Mouse (Mus musculus) NIH3T3 (cell line): Measurements from ENCODE around the gene Unc5c.

Experiments used
- DNase-seq: peaks from one replicate; pipeline ENCODE4 v3.0.0-alpha.2; 2012; ENCODE audit warnings: low read depth

The Unc5c gene

GRCm38 (mm10) chr3:141509772-141510171 is 44.8 kb downstream of the Unc5c start:
- no peak for DNase-seq

- no peak for DNase-seq
Observed at GRCm38 (mm10) chr3:141511253-141512038, 46.4 kb downstream of the Unc5c start.

DNA sequence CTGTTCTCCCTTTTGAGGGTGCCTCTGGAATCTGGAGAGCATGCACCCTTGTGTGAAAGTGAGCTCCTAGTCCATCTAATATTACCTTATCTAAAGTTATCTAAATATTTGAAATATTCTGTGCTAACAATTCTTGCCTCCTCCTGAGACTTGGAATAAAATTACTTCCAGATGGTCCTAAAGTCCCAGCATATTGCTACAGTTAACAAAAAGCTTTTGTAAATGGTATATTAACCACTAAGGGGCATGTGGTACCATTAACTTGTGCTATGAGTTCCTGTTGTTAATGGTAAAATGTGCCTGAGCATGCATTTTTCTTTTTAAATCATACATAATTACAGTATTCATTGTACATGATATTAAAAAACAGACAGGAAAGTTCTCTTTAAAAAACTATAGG is 63.7 kb downstream of the Unc5c start:
- no peak for DNase-seq

DNA sequence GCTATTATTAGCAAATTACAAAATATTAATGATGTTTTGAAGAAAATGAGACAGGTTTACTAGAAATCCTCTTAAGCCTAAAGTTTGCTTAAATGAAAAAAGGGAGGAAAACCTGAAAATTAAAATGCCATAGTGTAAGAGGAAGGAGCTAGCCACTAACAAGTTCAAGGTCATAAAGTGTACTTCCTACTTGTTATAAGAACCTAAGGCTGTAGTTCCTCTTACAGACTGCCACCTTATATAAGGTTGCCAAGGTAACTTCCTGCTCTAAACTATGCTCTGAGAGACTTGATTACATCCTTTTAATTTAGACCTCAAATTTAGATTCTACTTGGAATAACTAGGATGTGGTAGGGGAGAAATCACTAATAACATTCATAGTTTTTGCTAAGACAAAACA is 64.6 kb downstream of the Unc5c start:
- DNase-seq = no peak

- DNase-seq = no peak
Observed at GRCm38 (mm10) chr3:141533861-141534260, 68.8 kb downstream of the Unc5c start.

GRCm38 (mm10) chr3:141536857-141537256 is 71.8 kb downstream of the Unc5c start:
- DNase-seq = no peak

GRCm38 (mm10) chr3:141538120-141538519 is 73.1 kb downstream of the Unc5c start:
- no peak for DNase-seq

DNA sequence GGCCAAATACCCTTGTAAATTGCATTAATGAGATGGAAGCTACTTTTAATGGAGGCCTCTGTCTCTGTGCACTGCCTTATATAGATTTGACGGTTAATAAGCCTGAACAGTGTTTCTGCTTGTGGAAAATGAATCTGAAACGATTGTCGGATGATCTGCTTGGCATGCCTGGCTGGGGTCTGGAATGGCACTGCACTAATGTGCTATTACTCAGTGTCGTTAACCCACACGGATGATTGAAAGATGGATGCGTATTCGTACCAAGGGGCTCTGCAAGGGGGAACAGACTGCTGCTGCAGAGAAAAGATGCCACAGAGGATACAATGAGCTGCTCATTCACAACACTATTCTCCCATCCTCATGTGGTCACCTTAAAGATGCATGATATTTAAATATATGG is 75.7 kb downstream of the Unc5c start:
- DNase-seq = no peak

DNA sequence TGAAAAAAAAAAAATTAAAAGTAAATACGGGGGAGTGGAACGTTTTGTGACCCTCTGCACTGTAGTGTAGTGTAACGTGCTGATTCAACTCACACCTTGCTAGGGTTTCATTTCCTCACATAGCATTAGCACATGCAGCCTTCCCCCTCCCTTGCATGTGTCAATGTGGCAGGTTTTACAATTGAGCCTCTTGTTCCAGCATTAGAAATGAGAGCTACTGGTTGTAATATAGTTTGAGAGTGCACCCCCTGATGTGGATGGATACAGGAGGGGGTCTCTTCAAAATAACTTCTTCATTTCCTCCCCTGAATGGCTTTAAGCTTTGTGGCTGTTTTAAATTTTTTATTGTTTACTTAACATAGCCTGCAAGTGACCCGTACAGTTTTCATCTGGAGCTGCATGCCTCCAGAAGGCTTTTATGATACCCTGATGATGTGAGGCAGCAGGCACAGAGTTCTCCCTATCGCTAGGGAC is 82.4 kb downstream of the Unc5c start:
- DNase-seq = no peak

DNA sequence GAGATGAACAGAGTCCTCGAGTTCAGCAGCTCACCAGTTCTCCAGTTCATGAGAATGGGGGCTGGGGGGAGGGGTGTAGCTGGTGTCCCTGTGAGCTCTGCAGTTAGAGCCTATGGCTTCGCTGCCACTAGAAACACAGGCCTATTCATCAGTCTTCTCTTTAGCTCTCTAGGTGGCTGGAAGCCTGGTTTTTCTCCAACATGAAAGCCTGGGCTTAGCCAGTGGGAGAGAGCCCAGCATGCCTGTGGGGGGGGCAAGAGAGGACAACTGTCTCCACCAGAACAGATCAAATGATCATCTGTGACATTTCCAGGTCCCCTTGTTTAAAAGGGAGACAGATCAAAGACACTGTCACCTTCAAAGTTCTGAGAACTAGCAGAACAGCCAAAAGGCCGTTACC is 84.6 kb downstream of the Unc5c start:
- DNase-seq = no peak

GRCm38 (mm10) chr3:141552960-141553359 is 87.9 kb downstream of the Unc5c start:
- DNase-seq = no peak

- no peak for DNase-seq
Observed at GRCm38 (mm10) chr3:141557072-141557471, 92.1 kb downstream of the Unc5c start.

DNA sequence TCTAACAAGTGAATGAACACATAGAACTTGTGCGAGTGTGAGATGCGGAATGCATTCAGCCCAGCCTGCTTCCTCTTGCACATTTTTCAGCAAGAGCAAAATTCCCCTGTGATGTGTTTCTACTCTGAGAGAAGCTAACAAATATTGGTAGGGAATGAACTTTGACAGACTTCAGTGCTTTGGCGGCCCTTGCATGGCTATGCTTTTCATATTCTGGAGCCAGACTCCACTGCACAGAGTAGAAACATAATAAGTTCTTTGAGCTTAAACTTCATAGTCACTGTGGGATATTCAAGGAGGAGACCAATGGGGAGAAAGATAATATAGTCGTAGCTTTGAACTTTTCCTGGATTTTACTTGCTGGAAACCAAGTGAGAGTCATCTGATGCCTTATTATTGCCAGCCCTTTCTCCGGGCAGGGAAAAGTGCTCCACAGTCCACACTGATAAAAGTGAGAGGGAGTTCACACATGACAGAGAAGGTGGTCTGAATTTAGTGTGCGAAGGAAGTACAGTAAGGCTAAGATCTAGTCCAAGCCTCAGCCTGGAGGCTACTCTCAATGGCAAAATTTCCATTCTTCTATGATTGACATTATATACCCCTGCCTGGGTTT is 110.2 kb downstream of the Unc5c start:
- DNase-seq = no peak

DNA sequence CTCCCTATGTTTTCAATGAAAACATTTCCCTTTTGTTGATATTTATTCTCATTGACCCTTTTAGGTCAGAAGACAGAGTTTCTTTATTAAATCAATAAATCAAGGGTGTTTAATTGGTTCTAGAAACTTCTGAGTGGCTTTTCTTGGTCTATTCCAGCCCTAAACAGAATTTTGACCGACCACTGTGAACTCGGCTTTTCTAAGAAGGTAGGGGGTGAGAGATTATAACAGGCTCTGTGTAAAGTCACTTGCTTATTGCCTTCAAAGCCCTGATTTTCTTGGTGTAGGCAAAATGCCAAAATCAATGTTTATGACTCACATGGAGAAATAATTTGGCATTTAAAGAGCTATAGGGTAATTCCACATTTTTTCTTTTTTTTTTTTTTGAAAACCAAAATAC is 112.4 kb downstream of the Unc5c start:
- DNase-seq = no peak

DNA sequence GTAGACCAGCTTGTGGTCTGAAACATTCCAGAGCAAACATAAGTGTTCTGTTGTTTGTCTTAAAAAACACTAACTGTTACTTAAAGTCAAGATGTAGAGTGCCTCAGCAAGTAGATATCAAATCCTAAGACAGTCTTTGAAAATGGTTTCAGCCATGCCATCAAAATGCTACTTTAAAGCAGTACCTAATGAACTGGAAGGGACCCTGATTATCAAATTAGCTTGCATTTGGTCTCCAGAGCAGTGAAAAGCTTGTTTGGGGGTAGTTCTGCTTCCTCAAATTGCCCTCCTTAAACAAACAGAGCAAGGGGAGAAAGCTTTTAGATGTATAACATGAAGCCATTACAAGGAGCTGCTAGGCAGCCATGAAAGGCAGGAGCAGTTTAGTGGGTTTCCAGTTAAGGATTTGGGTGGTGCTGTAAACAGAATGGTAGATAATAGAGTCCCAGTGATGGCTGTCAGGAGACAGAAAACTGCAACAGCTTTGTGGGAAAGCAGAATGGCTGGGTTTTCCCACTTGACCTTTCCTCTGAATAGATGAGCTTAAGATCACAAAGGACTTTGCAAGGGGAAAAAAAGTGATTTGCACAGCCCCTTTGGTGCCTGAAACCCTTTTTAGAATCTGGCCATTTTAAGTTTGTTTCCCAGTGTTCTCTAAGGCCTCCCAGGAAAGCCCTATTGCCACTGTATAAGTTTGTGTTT is 116.3 kb downstream of the Unc5c start:
- DNase-seq = no peak

DNA sequence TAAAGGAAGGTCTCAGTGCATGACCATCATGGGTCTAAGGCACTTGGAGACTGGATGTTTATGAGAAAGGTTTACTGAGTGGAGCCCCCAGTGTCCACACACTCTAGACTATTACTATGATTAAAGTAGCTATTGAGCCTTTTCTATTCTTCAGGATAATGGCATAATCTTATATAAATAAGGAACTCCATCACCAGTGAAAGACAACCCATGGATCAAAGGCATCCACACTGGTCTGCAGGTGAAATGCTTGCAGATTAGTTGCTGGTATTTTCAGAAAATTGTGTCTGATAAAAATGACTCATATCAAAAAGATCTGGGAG is 116.8 kb downstream of the Unc5c start:
- DNase-seq = no peak

DNA sequence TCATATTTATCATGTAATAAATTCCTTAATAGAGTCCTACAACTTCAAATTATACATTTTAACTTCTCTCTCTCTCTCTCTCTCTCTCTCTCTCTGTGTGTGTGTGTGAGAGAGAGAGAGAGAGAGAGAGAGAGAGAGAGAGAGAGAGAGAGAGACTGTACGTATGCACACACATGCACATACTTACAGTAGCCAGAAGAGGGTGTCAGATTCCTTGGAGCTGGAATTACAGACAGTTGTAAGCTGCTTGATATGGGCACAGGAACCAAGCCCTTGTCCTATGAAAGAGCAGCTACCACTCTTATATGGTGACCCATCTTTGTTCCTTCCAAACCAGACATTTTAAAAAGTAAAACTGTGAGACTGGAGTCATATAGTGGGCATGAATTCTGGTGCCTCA is 118.2 kb downstream of the Unc5c start:
- no peak for DNase-seq

DNA sequence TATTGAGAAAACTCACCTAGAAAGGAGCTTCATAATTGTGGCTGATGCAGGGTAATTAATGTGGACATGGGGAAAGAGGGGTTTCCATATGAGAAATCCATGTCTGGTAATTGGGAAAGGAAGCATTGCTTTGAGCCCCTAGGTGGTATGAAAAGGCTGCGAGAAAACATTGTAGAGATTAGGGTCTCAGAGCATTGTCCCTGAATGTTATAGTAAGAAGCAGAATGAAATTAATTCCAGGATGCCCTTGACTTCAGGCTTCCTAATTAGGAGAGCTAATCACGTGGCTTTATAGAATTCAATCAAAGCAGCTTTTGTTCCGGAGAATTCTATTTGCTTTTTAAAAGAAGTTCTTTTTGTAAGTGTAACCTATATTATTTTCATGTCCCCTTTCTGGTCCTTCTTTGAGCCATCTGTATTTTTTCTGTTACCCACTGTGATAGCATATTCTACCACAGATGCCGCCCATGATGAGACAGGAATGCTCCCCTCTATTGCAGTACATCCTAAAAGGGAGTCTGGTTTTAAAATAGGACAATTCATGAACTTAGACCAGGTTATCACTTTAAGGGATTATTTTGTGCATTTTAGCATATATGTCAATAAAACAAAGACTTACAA is 124.5 kb downstream of the Unc5c start:
- no peak for DNase-seq

- no peak for DNase-seq
Observed at GRCm38 (mm10) chr3:141593249-141593648, 128.2 kb downstream of the Unc5c start.

- no peak for DNase-seq
Observed at GRCm38 (mm10) chr3:141594120-141594519, 129.1 kb downstream of the Unc5c start.

DNA sequence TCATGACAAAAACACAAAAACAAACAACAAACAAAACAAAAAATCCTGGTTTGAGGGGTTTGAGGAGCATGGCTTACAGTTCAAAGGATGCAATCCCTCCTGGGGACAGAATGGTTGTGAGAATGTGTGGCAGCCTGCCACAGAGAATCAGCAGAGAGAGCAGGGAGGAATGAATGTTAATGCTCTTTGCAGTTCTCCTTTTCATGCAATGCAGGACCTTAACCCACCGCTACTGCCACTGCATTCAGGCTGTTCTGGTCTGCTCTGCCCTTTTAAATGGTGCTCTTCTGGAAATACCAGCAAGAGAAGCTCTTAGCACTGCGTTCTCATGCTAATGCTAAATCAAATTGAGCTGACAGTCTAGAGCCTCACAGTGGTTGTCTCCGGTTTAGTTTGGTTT is 130.1 kb downstream of the Unc5c start:
- DNase-seq = no peak

DNA sequence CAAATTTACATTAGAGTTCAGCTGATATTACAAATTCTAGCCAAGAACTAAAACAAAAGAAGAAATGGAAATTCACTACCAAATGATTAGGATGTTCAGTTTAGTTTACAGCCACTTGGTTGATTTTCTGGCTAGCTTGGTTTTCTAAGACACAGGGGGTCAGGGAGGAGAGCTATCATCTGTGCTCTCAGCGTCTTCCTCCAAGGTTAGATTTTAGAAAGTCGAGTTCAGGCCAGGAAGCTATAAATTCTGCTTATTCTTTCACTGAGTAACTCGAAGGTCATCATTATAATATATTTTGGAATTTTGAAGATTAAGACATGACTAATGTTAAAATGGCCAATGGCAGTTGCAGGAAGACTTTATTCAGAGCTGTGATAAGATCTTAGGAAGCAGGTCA is 131.4 kb downstream of the Unc5c start:
- DNase-seq = no peak

DNA sequence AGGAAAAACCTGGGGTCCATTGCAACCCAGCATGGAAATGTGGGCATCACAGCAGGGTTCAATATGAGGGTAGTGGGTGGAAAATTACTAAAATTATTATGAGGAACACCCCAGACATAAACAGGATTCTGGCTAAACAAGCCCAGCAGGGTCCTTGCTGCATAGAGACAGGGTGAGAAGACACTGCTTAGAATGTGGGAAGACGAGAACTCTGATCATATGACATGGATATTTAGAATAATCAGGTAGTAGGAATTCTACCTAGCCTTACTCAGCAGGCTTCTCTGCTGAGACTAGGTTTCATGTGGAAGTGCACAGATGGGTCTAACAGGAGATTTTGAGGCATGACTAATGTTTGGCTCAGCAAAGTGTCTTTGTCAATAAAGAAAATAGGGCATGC is 131.9 kb downstream of the Unc5c start:
- DNase-seq = no peak
